Mouse (Mus musculus) ES-E14 (cell line): Measurements from ENCODE around the gene Plekhs1.

ENCODE experiments used
- CHD2 ChIP-seq: IDR thresholded peaks from 2 replicates; pipeline ENCODE4 v1.6.1; 2014; ENCODE audit warnings: mild to moderate bottlenecking, low read depth, low read length, inconsistent platforms
- HCFC1 ChIP-seq: IDR thresholded peaks from 2 replicates; pipeline ENCODE4 v1.6.1; 2012; ENCODE audit warnings: low read length, inconsistent platforms, borderline replicate concordance; ENCODE audit not compliant: insufficient read depth
- ZC3H11A ChIP-seq: IDR thresholded peaks from 2 replicates; pipeline ENCODE4 v1.6.1; 2012; ENCODE audit warnings: low read depth, mild to moderate bottlenecking, inconsistent platforms, low read length, borderline replicate concordance
- ZNF384 ChIP-seq: IDR thresholded peaks from 2 replicates; pipeline ENCODE4 v1.6.1; 2012; ENCODE audit warnings: low read depth, low read length, inconsistent platforms

DNA sequence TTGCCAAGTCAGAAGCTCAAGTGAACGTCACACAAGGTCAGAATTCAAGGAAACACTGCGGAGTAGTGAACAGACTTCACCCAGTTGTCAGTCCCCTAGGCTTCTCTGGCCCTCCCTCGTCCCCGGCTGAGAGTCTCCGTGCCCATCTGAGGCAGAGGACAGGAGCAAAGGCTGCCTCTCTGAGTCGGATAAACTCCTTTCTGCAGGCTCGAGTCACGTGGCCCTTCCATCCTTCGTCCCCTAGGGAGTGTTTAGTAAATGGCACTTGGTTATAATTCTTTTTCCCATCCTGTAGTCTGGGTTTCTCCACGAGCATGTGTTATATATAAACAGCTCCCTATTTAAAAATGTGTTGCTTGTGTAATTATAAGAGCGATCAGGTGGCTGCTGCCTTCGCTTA lies 38.1 kb upstream of the Plekhs1 start:
- TF ChIP-seq ZNF384 (no peak), HCFC1 (no peak), ZC3H11A (no peak), CHD2 (no peak)
